Mouse (Mus musculus): ENCODE results near the gene Bpifc.

Gene Bpifc

GRCm38 (mm10) chr10:85951765-85952443, 59.8 kb downstream of the Bpifc start:
- no peak for DNase-seq (ENCODE audit: low spot score in 2 of 2)

DNA sequence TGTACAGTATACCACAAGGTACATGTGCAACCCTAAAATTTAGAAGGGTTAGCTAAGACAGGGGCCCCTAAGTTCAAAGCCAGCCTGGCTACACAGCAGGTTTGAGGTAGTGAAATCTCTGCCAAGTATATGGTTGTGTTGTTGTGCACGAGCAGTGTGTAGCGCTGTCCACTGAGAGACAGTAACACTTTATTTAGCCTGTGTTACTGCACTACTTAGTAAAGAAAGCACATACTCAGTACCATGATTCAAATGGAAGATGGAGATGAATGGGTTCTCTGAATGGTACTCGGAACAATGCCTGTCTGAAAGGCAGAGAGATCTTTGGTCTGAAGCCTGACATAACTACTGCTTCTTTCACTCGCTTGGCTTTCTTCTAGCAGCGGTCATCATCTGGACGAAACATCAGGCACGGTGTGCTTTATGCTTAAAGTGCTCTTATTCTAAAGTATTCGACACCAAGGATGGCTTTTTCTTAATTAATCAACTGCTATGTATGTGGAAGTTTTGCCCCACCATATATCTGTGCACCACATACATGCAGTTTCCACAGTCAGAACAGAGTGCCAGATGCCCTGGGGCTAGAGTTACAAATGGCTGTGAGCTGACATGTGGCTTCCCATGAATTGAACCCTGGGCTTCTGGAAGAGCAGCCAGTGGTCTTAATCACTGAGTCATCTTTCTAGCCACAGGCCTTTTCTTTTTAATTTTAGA, 63.1 kb downstream of the Bpifc start:
- no peak for DNase-seq (ENCODE audit: low spot score in 2 of 2)

GRCm38 (mm10) chr10:85936280-85936965, 75.3 kb downstream of the Bpifc start:
- no peak for DNase-seq (ENCODE audit: low spot score in 2 of 2)

GRCm38 (mm10) chr10:85929962-85930361, 81.7 kb downstream of the Bpifc start:
- DNase-seq (ENCODE audit: low spot score in 2 of 2) = no peak

DNA sequence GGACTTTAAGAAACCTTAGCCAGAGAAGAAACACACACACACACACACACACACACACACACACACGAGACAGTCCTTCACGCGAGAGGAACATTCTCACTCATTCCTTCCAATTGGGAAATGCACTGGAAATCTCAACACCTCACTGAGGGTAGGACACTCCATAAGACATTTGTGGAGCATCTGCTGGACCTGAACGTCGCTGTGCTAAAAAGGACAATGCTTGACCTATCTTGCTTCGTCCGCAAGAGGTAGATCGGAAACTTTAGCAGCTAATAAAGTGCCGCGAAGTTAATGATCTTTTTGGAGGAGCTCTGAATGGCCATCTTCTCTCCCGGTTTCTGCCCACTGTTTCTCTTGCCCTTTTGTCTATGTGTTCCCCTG, 82.5 kb downstream of the Bpifc start:
- DNase-seq (ENCODE audit: low spot score in 2 of 2) = no peak

DNA sequence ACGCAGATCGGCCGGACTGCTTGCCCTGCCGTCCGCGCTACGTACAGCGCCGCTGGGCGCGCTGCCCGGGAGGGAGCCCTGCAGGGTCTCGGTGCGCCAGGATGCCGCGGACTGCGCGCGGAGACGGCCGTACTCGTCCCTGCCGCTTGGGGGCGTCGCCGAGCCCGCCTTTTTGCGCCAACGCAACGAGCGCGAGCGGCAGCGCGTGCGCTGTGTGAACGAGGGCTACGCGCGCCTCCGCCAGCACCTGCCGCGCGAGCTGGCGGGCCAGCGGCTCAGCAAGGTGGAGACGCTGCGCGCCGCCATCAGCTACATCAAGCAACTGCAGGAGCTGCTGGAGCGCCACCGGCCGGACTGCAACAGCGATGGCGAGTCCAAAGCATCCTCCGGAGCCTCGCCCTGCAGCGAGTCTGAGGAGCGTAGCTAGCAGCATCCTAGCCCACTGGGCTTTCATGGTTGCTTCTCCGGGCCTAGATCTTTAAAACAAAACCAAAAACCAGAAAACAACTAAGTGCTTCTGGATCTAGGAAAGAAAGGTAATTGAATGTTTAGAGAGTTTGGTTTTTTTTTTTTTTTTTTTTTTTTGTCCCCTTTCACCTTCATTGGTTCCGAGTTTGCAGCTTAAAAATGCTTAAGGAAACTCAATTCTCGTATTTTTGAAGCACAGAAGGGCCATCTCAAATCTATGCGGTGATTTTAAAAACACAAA, 83.0 kb downstream of the Bpifc start:
- peak; percentile 77 to 85 for DNase-seq (ENCODE audit: low spot score in 2 of 2)

- DNase-seq (ENCODE audit: low spot score in 2 of 2) = peak; percentile 13 to 19
Measured at GRCm38 (mm10) chr10:85927676-85928445, 83.8 kb downstream of the Bpifc start, which contains the start of gene Ascl4. TSS of gene Ascl4 (plus strand) at chr10:85927681.

- peak; percentile 95 to 98 for DNase-seq (ENCODE audit: low spot score in 2 of 2)
Measured at GRCm38 (mm10) chr10:85916498-85917309, 95.0 kb downstream of the Bpifc start, which contains the start of gene Prdm4. TSS of gene Prdm4 (minus strand) at chr10:85917142.

Measured in frontal cortex, postnatal 36 days (tissue).